Comparison of ENCODE assay signal across 8 mouse cellular contexts in genomic region chr3:95106338-95107117, GRCm38 (mm10). TPM values are rescaled to one million over a fixed set of nuclear protein-coding genes. Genes with fewer than 3 reads are reported as not detected.
DNase-seq lines count a peak whose midpoint lies in the region; ATAC-seq and TF ChIP-seq lines count a peak whose summit lies in the region.

Pip5k1a (minus strand) TSS chr3:95106930.

- TF ChIP-seq EP300 in lung, postnatal 0 days (IDR thresholded peaks at IDR 0.05), result 0 out of 2 replicates have a peak, but pooled peaks have one; percentile 21

- peak; percentile 99 for DNase-seq in MN1 (ENCODE audit: low spot score)
- DNase-seq in cerebellum, adult 9-10 months, result peak; percentile 97
- DNase-seq in hindbrain, embryonic 10.5 days (ENCODE audit: low spot score), result peak; percentile 98
- peak; percentile 97 for DNase-seq in layer of hippocampus, adult 9-11 months
- peak; percentile 100 for DNase-seq in lung, postnatal 0 days (ENCODE audit: low spot score)
- DNase-seq in ovary, postnatal 14 days (ENCODE audit: low spot score), result peak; percentile 87
- DNase-seq in thymus, postnatal 14 days, result peak; percentile 97

- peak; percentile 35 for TF ChIP-seq CTCF in lung, postnatal 0 days (IDR thresholded peaks at IDR 0.05)

- H3K27ac ChIP-seq in hindbrain, embryonic 10.5 days, result peak within 1 kb of the TSS; percentile 95
- peak within 1 kb of the TSS; percentile 90 for H3K27ac ChIP-seq in lung, postnatal 0 days (ENCODE audit: low read length)

- H3K9me3 ChIP-seq in hindbrain, embryonic 10.5 days, result no peaks in the 10 kb centered on the region
- H3K9me3 ChIP-seq in lung, postnatal 0 days (ENCODE audit: low read length), result no peaks in the 10 kb centered on the region

- H3K27me3 ChIP-seq in hindbrain, embryonic 10.5 days (ENCODE audit: insufficient read depth, poor library complexity, severe bottlenecking), result no peaks in the 10 kb centered on the region
- H3K27me3 ChIP-seq in lung, postnatal 0 days (replicated peaks; ENCODE audit: insufficient read depth, low read length), result no peaks in the 10 kb centered on the region

- H3K4me3 ChIP-seq in hindbrain, embryonic 10.5 days, result peak within 1 kb of the TSS; percentile 95
- peak within 1 kb of the TSS; percentile 94 for H3K4me3 ChIP-seq in lung, postnatal 0 days (ENCODE audit: low read depth, low read length)

- WGBS in hindbrain, embryonic 10.5 days, result under 1% methylated on average over 51 of the region's 51 CpGs
- under 1% methylated on average over 51 of the region's 51 CpGs for WGBS in lung, postnatal 0 days

- peak; percentile 78 for ATAC-seq in frontal cortex, adult (ENCODE audit: low TSS enrichment)
- peak; percentile 89 for ATAC-seq in lung, postnatal 0 days

- peak within 1 kb of the TSS; percentile 80 for H3K9ac ChIP-seq in lung, postnatal 0 days (replicated peaks; ENCODE audit: low read depth)

- peak within 1 kb of the TSS; percentile 64 for H3K4me2 ChIP-seq in lung, postnatal 0 days (replicated peaks; ENCODE audit: low read depth, low read length)

- H3K36me3 ChIP-seq in hindbrain, embryonic 10.5 days, result peaks cover 21% of the 10 kb centered on the region
- no peaks in the 10 kb centered on the region for H3K36me3 ChIP-seq in lung, postnatal 0 days (ENCODE audit: insufficient read depth, low read length)

- peaks cover 16% of the 10 kb centered on the region for H3K4me1 ChIP-seq in hindbrain, embryonic 10.5 days (replicated peaks)
- peaks cover 6% of the 10 kb centered on the region; the same call in 1 of the 2 replicates for H3K4me1 ChIP-seq in lung, postnatal 0 days (ENCODE audit: insufficient read depth, low read depth, low read length)

RNA-seq across cellular contexts. Expression of gene Pip5k1a, which starts in this region (rescaled TPM):
- 19.0 and 20.1 TPM in 2 replicates for polyA plus RNA-seq in hindbrain, embryonic 10.5 days (2016; fragmentation: Nextera tagmentation; extraction: Ambion mirVana)
- 18.1 and 18.6 TPM in 2 replicates for polyA plus RNA-seq in lung, postnatal 0 days (2015; fragmentation: Nextera tagmentation; extraction: Ambion mirVana)

Comparison
In these comparisons a context has a peak if more than half of its experiments do, and no peak if none do; other contexts are left out.
1. Peak in every context shown above with its lines: DNase-seq, ATAC-seq, H3K4me3 ChIP-seq and H3K27ac ChIP-seq.